Mouse (Mus musculus) myocyte (in vitro differentiated cells): ENCODE measurements around the gene Fktn.

Experiments used
- POLR2A ChIP-seq: IDR thresholded peaks from one replicate; pipeline ENCODE4 v1.6.1; 2011; ENCODE audit warnings: low read depth, mild to moderate bottlenecking, control low read depth, moderate library complexity; ENCODE audit not compliant: insufficient read length
- TCF3 ChIP-seq: IDR thresholded peaks from one replicate; pipeline ENCODE4 v1.6.1; 2011; ENCODE audit warnings: low read depth, control low read depth; ENCODE audit not compliant: insufficient read length

DNA sequence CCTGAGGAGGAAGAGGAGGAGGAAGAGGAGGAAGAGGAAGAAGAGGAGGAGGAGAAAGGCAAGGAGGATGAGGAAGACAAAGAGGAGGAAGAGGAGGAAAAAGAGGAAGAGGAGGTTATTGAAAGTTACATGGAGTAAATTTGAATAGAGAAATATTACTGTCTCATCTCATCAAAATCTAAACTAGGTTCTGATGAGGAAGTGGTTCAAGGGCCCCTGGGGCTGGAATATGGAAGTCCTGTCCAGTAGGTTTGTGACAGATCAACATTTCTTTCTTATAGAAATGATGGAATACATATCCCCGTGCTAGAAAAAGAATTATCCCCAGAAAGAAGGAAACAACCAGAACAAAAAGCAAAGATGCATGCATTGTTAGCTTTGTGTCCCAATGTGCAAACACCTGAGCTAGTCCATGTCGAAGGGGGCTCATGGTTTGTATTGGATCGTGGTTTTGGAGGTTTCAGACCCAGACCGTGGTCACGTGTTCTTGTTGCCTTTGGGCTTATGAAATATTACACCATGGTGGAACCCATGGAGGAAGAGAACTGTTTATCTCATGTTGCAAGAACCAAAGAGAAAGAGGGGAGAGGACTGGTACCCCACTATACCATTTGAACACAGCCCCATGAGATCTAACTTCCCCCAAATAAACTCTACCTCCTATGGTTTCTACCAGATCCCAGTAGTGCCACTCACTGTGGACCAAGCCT lies 80.6 kb downstream of the Fktn start:
- TF ChIP-seq TCF3, result no peak
- no peak for TF ChIP-seq POLR2A
